Mouse (Mus musculus) brain, embryonic 18.5 days (tissue): ENCODE results near the gene Nup62.

Source experiments
- DNase-seq: peaks from one replicate; pipeline ENCODE4 v3.0.0-alpha.2; 2012; ENCODE audit warnings: low read depth, low spot score

The Nup62 gene

DNA sequence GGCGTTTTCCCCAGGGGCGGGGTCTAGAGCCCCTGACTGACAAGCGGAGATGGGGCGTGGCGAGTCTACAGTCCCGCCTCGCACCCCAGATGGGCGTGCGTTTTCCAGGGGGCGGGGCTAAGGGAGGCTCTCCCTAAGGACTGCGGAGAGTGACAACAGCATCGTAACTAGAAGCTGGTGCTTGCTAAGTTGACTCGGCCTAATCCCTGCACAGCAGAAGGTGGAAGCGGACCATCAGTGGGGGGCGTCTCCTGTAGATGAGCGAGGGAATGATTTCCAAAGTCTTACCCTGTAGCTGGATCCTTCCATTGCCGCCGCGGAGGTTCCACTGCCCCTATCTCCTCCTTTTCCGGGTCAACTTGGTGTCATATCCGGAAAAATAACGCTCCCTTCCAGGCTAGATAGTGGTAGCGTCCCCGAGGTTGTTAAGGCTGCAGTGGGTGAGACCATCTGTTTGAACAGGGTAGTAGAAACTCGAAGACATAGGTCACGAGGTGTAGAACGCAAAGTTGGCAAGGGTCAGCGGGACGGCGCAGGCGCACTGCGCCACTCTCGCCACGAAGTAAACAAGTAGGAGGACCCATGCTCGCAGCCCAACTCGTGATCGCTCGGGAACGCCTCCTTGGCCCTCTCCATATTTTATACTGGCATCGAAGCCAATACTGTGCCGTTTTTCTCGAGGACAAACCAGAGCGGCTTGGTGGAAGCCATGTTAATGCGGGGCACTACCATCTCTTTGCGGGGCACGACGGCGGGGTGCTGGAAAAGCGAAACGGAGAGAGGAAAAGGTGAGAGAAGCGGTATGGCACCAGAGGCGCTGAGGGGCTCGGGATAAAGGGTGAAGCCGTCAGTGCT lies 32.9 kb downstream of the Nup62 start, which contains the start of the genes Akt1s1 and Tbc1d17:
Akt1s1 (plus strand) TSS at position 431 of the 855 bp plus-strand sequence.
Tbc1d17 (minus strand) TSS at position 519 of the 855 bp plus-strand sequence.
- DNase-seq = peak; percentile 99

DNA sequence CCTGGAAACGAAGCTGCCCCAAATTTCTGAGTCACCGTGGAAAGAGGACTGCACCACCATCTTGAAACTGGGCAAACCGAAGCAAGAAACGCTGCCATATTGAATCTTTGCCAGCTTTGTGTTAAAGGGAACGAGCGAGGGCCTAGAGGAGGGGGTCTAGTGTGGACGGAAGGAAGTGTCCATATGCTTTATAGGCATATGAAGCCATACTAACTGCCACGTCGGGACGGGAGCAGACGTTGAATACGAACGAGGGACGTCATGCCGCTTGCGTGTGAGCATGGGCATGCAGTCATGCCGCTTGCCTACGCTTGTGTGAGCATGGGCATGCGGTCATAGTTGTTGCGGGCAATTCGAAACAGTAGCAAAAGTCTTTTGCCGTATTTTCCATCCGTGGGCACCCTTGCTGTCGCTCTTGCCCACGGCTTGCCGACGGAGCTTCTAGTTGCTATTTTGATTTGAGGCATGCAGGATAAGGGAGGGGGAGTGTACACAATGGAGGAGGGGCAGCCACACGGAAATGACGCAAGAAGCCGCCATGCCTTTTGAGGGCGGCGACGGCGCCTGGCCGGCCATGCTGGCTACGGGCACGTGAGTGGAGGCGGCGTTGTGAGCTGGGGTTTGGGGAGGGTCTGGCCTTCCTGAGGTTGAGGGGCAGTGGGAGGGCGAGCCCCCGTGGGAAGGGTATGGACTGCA lies 33.7 kb downstream of the Nup62 start:
- peak; percentile 96 for DNase-seq

DNA sequence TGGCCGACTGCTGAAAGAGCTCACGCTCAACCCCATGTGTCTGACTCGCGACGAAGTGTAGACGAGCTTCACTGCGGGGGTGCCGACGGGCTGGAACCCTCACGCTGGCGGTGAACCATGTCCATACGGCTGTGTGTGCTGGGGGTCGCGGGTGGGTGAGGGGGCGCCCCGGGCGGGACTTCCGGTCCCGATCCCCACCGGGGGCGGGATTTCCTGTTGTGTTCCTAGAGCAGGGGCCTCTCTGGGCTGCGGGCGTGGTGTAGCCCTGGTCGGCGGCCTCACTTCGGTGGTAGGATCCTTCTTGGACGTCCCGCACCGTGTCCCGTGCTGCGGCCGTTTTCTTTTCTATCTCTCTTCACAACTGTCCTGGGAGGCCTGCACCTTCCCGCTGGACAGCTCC lies 34.3 kb downstream of the Nup62 start:
- DNase-seq = no peak

DNA sequence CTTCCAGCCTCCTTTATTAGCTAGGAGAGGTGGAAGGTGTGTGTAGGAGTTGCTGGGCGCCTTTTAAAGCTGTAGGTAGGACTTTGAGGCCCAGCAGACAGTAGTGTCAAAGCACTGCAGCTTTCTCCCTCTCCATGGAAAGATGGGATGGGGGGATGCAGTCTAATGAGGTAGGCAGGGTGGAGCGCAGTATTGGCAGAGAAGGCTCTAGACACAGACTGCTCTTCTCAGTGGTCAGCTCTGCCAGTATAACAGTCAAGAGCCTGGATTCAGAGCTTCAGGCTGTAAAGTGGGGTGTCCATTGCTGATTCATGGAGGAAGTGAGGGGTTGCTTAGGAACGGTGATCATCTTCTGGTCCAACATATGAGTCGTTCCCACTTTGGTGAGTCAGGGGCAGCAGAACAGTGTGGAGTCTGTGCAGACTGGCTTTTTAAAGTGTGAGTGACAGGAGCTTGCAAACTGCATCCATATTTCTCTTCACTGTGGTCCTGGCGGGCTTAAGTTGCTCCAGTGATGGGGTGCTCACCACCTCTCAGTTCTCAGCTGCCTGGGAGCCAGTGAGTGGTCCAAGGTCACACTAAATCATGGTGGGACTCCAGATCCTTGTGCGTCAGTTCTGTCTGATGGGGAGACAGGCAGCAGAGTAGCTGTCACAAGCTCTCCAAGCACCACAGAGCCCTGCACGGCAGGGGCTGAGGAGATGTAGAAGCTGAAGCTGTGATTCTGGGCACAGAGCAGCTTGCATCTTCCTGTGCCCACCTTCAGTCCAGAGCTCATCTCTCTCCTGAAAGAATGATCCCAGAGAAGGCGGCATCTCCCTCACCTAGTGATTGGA lies 35.1 kb downstream of the Nup62 start:
- no peak for DNase-seq

DNA sequence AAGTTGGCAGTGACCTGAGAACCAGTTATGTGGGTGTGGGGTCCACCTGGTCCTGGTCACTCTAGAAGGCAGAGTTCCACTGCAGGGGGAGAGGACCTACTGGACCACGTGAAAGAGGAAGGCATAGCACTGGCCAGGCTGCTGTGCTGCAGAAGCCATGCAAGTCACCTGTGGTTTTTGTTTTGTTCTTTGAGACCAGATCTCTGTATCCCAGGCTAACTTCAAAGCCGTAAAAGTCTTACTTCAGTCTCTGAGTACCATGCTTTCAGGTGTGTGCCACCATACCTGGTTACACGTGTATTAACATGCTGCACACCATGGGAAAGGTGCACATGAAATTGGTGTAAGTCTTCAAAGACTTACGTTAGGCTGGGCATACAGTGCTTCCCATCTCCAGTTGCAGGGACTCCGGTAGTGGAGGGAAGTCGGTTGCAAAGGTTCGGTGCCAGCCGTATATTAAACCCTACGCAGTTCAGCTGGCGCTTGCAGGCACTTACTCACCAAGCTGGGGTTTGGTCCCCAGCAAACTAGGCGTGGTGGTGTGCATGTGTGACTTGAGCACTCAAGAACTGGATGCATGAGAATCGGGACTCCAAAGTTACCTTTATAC lies 35.8 kb downstream of the Nup62 start:
- no peak for DNase-seq

DNA sequence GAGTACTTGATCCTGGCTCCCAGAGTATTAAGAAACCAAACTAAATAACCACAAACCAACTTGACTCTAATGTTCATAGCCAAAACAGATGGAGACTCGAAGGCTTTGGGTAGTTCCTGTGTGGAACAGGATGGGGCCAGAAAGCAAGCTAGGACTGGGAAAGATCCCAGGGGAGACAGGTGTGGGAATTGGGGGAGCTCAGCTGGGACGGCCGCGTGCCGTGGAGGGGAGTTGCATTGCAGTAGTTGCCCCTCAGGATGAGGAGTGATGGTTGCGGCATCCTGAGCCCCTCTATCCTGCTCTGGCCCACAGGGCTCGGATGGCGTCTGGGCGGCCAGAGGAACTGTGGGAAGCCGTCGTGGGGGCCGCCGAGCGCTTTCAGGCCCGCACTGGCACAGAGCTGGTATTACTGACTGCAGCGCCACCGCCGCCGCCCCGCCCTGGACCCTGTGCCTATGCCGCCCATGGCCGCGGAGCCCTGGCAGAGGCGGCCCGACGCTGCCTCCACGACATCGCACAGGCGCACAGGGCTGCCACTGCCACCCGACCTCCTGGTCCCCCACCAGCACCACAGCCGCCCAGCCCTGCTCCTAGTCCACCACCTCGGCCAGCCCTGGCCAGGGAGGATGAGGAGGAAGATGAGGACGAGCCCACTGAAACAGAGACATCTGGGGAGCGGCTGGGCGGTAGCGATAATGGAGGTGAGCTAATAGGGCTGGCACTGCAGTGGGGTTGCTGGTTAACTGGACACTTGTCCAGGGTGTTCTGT lies 36.6 kb downstream of the Nup62 start:
- DNase-seq = no peak

- DNase-seq = no peak
These were observed 37.2 kb downstream of the Nup62 start for GRCm38 (mm10) chr7:44853065-44853464.

- DNase-seq = no peak
These were observed 37.9 kb downstream of the Nup62 start for GRCm38 (mm10) chr7:44853596-44854355.

- no peak for DNase-seq
These were observed 38.6 kb downstream of the Nup62 start for GRCm38 (mm10) chr7:44854356-44855031.

- DNase-seq = no peak
These were observed 39.1 kb downstream of the Nup62 start for GRCm38 (mm10) chr7:44855036-44855435.

- DNase-seq = no peak
These were observed 40.5 kb downstream of the Nup62 start for GRCm38 (mm10) chr7:44856265-44856916.

GRCm38 (mm10) chr7:44857042-44857552 lies 41.2 kb downstream of the Nup62 start, which contains the start of gene Pnkp:
TSS of gene Pnkp (plus strand) at chr7:44857139.
- peak; percentile 88 for DNase-seq

GRCm38 (mm10) chr7:44857905-44858304 lies 42.0 kb downstream of the Nup62 start:
- DNase-seq = no peak

GRCm38 (mm10) chr7:44859896-44860295 lies 44.0 kb downstream of the Nup62 start:
- DNase-seq = no peak

DNA sequence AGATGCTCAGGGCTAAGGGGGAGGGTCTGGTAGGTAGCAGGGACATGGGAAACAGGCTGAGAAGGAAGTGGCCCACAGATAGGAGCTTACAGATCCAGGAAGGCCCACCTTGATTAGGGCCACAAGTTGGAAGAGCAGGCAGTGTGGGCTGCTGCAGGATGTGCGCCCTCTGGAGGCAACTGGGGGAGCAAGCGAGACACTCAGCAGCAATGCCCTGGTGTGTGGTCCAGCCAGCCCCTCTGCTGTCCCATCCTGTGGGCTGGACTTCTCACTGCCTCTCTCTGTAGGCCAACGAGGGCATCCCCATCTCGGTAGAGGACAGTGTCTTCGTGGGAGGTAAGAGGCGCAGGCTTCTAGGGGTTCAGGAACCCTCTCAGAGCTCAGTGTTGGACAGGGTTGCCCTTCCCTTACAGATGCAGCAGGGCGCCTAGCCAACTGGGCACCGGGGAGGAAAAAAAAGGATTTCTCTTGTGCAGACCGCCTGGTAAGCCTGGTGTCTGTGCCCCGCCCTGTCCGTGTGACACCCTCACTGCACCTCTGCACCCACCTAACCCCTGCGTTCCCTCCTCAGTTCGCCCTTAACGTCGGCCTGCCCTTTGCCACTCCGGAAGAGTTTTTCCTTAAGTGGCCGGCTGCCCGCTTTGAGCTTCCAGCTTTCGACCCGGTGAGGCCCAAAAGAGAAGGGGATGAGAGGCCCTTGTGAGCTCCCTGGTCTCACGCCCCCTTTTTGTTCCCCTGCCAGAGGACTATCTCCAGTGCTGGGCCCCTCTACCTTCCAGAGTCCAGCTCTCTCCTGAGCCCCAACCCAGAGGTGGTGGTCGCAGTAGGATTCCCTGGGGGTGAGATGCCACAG lies 44.9 kb downstream of the Nup62 start:
- DNase-seq = no peak

DNA sequence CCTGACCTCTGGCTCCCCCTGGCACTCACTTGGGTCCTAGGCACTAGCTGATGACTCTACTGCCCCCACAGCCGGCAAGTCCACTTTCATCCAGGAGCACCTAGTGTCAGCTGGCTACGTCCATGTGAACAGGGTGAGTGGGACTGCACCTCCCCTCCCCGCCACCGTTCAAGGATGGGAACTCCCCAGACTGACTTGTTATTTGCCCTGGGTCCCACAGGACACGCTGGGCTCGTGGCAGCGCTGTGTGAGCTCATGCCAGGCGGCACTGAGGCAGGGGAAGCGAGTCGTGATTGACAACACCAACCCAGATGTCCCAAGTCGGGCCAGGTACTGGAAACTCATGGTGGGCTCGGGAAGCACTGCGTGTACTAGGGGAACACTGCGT lies 45.5 kb downstream of the Nup62 start:
- DNase-seq = no peak

GRCm38 (mm10) chr7:44862434-44862833 lies 46.5 kb downstream of the Nup62 start:
- no peak for DNase-seq

DNA sequence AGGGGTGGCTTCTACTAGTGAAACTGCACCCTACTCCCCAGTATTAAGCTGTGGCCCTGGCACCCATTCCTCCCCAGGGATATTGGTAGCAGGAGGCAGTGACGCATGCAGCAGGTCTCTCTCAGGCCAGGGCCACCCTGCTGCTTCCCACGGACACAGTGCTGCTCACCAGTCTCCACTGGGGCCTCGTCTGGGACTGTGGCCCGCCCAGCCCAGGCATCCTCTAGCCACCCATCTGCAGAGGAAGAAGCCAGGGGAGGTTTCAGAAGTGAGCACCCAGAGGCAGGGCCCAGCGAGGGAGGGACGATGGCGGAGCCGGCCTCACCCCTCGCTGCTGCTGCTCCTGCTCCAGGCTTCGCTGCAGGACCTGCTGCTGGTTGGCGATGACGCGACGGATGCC lies 47.3 kb downstream of the Nup62 start:
- no peak for DNase-seq
